Mouse (Mus musculus): ENCODE results near the gene Zmynd11.
"Not testable (repeated sequence)": the region's sequence is repeated elsewhere in the genome, so short reads cannot be mapped to it uniquely, and the experiment has no call there.

Gene Zmynd11

GRCm38 (mm10) chr13:9764646-9765536 lies at the start of gene Zmynd11:
Gene Zmynd11, minus strand, starts transcription at chr13:9765330.
- DNase-seq, result peak; percentile 72

GRCm38 (mm10) chr13:9795889-9796631 lies 30.9 kb upstream of the Zmynd11 start:
- no peak for DNase-seq

GRCm38 (mm10) chr13:9786050-9786449 lies 20.9 kb upstream of the Zmynd11 start:
- no peak for DNase-seq

- no peak for DNase-seq
Measured at GRCm38 (mm10) chr13:9783717-9784116, 18.6 kb upstream of the Zmynd11 start.

GRCm38 (mm10) chr13:9775901-9776300 lies 10.8 kb upstream of the Zmynd11 start:
- DNase-seq, result no peak

GRCm38 (mm10) chr13:9774077-9774476 lies 8.9 kb upstream of the Zmynd11 start:
- DNase-seq, result no peak

GRCm38 (mm10) chr13:9767279-9767678 lies 2.1 kb upstream of the Zmynd11 start:
- no peak for DNase-seq

- DNase-seq, result no peak
Measured at GRCm38 (mm10) chr13:9766497-9766896, 1.4 kb upstream of the Zmynd11 start.

GRCm38 (mm10) chr13:9765537-9765851 lies 364 bp upstream of the Zmynd11 start:
- no peak for DNase-seq

- peak; percentile 77 for DNase-seq
Measured at GRCm38 (mm10) chr13:9763828-9764645, 1.1 kb downstream of the Zmynd11 start.

GRCm38 (mm10) chr13:9763100-9763827 lies 1.9 kb downstream of the Zmynd11 start:
- DNase-seq, result no peak

- no peak for DNase-seq
Measured at GRCm38 (mm10) chr13:9760057-9760456, 5.1 kb downstream of the Zmynd11 start.

GRCm38 (mm10) chr13:9757842-9758491 lies 7.2 kb downstream of the Zmynd11 start:
- DNase-seq, result no peak

- DNase-seq, result no peak
Measured at GRCm38 (mm10) chr13:9753706-9754105, 11.4 kb downstream of the Zmynd11 start.

- DNase-seq, result peak; percentile 36
Measured at GRCm38 (mm10) chr13:9750320-9750719, 14.8 kb downstream of the Zmynd11 start.

- no peak for DNase-seq
Measured at GRCm38 (mm10) chr13:9749796-9750195, 15.3 kb downstream of the Zmynd11 start.

- DNase-seq, result no peak
Measured at GRCm38 (mm10) chr13:9738190-9738589, 26.9 kb downstream of the Zmynd11 start.

GRCm38 (mm10) chr13:9737024-9737423 lies 28.1 kb downstream of the Zmynd11 start:
- DNase-seq, result no peak

- not testable (repeated sequence) for DNase-seq
Measured at GRCm38 (mm10) chr13:9732262-9732661, 32.9 kb downstream of the Zmynd11 start.

GRCm38 (mm10) chr13:9729073-9729472 lies 36.1 kb downstream of the Zmynd11 start:
- no peak for DNase-seq

GRCm38 (mm10) chr13:9715224-9715623 lies 49.9 kb downstream of the Zmynd11 start:
- DNase-seq, result no peak

All from cerebellum, adult 9-11 months (tissue).